Mouse (Mus musculus) left cerebral cortex, adult 18-20 months (tissue): ENCODE measurements around the gene Klb. TPM values are rescaled to one million over a fixed set of nuclear protein-coding genes. Genes with fewer than 3 reads are reported as not detected.
A peak's percentile ranks its signal among the peaks of the same experiment; 100 is the strongest.
"Not testable (repeated sequence)": the region's sequence is repeated elsewhere in the genome, so short reads cannot be mapped to it uniquely, and the experiment has no call there.

ENCODE experiments used
- DNase-seq, 2 experiments: peaks; one replicate each; pipeline ENCODE4 v3.0.0; 2021 to 2022; ENCODE audit warnings: low spot score in 2 of 2, mixed read lengths in 1 of 2
- long read RNA-seq, 2 experiments: library from polyadenylated mRNA; stranded (forward); transcript quantifications; one replicate each; pipeline ENCODE4 v2.0.0; 2021
- total RNA-seq, 2 experiments: library from RNA; stranded (reverse); gene quantifications; 2 replicates each; pipeline ENCODE4 v1.2.3; 2021

Gene Klb
- total RNA-seq, result under 1 TPM; 0.40 to 0.42 TPM
- long read RNA-seq, experiment 1, result 0 reads
- long read RNA-seq, experiment 2, result 0 reads

DNA sequence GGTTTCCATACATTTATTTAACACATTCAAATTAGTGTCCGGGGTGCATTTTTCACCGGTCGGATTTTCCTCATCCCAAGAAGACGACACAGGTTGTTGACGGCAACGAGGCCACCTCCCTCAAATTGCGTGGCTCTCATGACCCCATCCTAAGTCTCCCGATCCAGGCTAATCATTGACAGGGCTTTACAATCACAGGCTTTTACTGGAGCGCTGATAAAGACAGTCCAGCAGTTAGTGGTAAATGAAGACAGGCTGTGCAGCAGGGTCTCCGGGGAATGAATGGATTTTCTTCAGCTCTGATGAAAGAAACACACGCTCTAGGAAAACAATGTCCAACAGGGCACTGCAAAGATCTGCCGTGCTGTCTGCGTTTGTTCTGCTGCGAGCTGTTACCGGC, at the start of gene Klb:
Gene Klb, plus strand, starts transcription at position 147 of the 400 bp plus-strand sequence.
- DNase-seq, result no peak

DNA sequence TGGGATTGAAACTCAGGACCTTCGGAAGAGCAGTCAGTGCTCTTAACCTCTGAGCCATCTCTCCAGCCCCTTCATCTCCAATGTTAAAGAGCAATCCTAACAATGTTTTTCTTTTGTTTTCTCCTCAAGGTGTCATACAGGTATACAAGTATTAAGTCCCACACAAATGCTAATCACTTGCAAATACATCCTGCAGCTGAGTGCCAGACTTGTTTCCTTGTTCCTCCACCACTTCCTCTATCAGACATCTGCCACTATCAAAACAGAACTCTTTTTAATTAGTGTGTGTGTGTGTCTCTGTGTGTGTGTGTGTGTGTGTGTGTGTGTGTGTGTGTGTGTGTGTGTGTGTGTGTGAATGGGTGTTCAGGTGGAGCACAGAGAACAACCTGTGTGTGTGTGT, 48.5 kb upstream of the Klb start:
- not testable (repeated sequence) for DNase-seq

DNA sequence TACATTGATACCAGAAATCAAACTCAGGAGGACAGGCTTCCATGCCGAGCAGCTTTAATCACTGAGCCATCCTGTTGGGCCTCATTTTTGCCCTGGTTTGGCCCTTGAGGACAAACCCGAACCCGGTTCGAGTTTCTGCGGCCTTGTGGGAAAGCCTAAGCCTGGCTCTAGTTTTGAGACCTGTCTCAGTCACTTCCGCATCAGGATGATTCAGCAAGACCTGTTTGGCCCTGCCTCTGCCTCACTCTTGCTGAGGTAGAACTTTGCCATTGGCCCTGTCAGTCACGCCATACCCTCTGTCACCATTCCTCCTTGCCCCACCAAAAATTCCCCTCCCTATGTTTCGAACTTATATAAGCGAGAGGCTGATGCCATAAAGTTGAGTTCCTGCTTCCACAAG, 48.0 kb upstream of the Klb start:
- DNase-seq, result no peak

DNA sequence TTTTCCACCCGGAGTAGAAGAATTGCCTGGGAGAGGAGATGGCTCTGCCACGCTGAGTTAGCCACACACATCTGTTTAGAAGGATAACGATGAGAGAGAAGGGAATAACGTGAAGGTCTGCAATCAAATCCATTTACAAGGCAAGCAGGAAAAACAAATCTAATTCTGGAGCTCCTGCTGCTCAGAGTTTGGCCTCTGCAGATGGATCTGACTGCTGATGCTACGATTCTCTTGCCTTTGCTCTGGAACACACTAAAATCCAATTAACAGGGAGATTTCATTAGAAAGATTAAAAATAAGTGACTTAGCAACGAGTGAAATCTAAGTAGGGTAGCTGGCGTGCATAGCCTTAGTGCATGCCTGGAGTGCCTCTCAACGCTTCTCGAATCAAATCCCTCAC, 42.6 kb upstream of the Klb start:
- DNase-seq, result no peak

DNA sequence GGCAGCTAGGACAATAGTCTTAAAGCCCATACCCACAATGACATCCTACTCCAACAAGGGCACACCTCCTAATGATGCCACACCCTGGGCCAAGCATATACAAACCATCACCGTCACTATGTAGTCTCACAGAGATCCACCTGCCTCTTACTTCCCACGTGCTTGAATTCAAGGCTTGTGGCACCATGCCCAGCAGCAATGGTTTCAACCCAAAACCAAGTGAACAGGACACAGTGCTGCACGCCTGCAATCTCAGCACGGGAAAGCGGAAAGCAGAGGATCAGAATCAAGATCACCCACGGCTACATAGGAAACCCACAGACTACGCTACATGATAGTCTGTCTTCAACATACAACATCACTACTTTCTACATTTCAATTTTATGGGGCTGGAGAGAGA, 39.9 kb upstream of the Klb start:
- no peak for DNase-seq

DNA sequence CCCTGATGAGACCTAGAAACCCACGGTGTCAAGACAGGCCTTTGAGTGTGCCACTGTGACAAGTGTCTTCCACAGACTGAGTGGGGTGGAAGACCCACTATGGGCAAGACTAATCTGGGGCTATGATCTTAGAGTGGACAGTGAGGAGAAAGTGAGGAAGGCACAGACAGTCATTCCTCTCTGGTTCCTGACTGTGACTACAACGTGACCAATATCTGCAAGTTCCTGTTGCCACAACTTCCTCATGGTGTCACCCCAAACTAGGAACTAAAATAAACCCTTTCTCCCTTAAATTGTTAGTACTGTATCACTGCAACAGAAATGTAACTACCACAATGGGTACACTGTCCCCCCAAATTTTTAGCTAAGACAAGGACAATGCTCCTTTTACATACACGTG, 39.2 kb upstream of the Klb start:
- DNase-seq, result no peak

DNA sequence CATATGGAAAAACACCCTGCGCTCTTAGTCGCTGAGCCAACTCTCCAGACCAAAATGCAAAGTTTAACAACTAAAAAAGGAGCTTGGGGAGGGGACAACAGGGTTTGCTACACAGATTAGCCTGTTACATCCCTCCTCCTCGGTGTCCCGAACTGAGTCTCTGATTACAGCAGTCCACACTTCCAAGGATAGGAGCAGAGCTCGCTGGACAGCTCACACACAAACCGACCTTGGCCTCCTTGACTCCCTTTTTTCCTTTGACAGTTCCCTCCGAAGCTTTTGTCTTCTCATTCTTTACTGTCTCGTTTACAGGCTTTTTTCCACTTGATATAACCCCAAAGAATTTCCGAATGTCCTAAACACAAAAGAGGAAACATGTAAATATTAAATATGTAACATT, 28.9 kb upstream of the Klb start:
- DNase-seq, result no peak

DNA sequence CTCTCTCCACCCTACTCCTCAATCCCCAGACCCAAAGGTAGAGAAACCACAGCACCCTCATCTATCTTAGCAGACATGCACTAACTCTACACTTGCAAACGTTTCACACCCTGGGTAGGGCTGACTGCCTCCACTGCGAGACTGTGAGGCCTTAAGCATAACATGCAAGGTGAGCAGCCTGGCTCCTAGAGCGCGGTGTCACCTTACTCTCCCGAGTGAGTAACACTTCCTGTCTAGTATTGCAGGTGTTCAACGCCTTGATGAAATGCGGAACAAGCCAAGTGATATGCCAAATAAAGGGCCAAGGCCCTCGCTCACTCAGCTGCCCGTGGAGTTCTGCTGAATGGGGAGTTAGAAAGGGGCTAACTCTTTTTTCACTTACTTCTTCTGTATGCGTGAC, 25.9 kb upstream of the Klb start:
- no peak for DNase-seq

DNA sequence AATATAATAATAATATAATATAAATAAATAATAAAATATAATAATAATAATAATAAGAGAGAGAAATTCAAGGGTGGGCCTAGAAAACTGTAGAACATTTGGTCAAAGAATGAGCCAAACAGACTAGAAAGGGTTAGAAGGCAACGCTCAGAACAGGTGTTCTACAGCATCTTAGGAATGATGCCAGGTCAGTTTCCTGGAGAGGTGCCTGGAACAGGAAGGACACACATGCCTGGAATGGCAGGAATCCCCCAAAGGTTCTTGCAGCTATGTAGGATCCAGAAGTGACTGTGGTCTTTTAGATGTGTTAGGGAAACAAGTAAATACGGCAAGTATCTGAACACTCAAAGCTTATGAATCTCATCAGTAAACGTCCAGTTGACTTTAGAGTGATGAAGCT, 23.8 kb upstream of the Klb start:
- DNase-seq, result no peak

DNA sequence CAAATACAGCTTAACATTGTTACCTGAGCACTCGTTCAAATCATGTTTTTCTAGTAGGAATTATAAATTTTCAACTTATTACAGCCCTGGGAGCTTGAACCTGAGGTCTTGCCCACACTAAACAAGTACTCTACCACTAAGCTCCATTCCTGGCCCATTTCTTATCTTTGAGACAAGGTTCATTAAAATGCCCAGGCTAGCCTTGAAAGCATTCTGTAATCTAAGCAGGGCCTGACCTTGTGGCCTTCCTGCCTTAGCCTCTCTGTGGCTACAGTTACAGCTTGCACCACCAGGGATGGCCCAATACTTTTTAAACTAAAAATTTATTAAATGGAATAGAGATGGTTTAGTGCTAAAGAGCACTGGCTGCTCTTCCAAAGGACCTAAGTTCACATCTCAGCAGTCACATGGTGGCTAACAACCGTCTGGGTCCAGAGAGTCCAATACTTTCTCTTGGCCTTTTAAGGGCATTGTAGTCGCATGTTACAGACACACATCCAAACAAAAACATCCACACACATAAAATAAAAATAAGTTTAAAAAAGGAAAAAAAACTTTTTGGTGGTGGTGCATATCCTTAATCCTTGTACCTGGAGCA, 23.3 kb upstream of the Klb start:
- no peak for DNase-seq

DNA sequence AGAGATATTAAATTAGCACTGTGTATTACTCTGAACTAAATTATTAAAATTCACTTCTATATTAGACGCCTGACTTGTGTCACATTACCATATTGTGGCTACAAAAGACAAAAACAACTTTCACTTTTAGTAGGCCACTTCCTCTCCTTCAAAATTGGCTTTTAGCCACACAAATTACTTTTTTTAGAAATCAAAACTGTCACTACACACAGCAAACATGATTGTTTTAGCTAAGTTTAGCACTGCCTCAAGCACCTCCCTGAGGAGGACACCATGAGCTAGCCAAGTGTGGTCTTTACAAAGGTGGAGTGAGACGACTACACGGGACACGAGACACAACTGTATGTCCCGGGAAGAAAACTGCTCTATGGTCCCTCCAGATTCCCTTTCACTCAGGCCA, 21.9 kb upstream of the Klb start:
- no peak for DNase-seq

DNA sequence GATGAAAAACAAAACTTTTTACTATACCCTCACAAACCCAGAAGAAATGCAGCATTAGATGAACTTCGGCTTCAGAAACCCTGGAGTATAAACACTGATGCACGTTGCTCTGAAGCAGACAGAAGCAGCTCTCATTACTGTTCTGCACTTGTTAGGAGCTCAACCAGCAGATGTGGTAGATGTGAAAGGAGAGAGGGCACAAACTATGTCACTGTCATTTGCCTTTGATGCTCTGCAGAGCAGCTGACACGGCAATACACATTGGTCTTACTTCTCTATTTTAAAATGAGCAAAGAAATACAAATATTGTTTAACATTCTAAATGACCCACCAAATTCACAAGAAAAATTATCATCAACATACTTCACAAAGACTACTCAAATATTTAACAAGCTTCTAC, 18.1 kb upstream of the Klb start:
- DNase-seq, result no peak

DNA sequence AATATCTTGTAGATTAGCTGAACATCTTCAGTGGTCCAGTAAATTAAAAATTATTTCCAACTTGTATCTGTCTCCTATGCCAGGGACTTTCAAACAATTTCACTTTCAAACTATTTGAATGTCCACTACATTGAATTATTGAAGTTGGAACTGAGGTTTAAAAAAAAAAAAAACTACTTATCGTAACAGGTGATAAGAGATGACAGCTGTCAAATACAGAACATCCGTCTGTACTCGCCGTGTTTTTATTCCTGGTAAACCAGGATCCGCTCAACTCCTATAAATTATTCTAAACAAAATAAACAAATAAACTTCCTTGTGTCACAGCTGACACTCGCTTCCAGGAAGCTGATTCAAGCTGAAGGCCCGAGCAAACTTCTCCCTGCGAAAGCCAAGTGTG, 13.3 kb upstream of the Klb start:
- DNase-seq, result no peak

DNA sequence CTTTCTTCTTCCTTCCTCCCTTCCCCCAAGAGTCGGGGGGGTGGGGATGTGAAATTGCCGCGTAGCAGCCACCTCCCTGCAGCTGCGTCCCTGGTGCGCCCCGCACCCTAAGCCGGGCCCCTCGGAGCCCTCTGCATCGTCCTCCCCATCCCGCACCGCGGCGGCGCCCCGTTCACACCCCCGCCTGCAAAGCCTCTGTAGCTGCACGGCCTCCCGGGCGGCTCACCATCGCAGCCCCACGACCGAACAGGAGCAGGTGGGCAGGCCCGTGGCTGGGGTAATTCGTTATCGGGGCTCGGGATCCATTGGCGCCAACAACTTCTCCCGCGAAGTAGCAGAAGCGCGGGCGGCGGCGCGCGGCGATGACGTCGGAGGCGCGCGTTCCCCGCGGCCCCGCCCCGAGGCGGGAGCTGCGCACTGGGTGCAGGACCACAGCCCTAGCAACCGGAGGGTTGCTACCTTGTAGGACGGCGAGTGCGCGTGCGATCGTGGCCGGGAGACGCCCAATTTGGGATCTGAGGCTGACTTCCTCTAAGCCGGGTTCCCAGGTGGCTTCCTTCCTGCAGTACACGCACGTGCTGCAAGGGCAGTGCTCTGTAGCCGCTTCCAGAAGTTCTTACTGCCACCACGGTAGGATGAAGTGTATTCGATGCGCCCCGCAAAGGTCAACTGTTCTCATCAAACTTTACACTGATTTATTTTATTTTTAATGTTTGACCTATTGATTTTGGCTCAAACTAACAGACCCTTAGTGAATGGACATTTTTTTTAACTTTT, 12.6 kb upstream of the Klb start, which contains the start of gene Rfc1:
Gene Rfc1, minus strand, starts transcription at position 373 of the 777 bp plus-strand sequence.
- DNase-seq, result peak; percentile 81 to 91

DNA sequence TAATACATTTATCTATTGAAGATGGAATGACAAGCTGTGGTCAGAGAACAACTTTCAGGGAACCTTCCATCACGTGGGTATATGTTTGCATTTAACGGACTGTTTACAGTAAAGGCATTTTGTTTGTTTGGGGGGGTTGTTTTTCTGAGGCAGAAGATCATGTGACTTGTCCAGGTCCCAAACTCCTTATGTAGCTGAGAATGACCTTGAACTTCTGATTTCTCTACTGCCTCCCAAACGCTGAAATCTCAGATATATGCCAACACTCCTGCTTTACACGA, 12.1 kb upstream of the Klb start:
- no peak for DNase-seq

DNA sequence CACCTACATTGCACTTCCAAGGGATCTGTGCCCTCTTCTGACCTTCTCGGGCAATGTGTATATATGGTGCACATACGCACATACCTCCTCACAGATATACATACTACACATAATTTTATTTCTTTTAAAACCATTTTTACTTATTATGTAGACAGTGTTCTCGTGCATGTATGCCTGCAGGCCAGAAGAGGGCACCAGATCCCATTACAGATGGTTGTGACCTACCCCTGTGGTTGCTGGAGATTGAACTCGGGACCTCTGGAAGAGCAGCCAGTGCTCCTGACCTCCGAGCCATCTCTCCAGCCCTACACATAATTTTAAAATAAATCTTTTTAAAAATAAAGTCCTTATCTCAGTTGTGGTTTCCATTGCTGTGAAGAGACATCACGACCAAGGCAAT, 9.7 kb upstream of the Klb start:
- DNase-seq, result no peak

DNA sequence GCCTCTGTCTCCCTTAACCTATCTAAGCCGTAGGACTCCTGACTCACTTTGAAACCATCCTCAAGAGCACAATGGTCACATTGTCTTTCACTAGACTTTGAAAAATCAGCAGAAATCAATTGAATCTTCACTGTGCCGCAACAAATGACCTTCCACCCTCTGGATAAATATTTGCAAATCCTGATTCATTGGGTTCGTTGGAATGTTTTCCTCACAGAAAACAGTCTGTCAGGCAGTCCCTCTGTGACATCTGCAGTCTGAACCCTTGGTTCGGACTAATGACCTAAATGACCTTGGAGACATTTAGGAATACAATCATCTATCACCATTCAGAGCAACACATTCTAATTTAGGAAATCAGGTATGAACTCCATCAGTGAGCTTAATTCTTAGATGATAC, 7.9 kb upstream of the Klb start:
- no peak for DNase-seq

DNA sequence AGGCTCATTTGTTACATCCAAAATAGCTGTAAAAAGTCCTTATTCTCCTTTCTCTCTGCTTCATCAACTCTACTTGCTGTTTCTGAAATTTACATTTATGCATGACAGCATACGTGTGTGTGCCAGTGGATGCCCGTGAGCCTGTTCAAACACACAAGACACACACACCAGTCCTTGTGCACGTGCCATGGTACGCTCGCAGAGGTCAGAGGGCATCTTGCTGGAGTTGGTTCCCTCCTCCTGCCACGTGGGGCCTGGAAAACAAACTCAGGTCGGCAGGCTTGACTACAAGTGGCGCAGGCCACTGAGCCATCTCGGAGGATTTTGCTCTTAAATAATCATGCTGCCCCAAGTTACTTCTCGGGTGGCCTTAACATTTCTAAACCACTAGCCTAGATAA, 2.4 kb downstream of the Klb start:
- DNase-seq, result no peak

DNA sequence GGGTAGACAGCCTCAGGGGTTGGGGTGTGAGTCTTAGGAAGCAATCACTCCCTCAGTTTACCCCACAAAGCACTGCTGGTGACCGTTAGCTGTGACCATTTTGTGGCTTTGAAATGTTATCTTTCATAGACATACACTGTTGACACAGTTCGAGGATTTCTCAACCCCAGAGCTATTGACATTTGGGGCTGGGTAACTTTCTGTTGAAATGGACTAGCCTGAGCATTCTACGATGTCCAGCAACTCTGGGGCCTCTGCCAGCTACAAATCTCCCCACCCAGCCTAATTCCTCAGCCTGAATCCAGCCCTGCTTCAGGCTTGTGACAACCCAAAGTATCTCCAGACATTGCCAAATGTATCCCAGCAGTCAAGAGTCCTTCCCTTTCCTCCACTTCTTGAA, 6.0 kb downstream of the Klb start:
- no peak for DNase-seq

DNA sequence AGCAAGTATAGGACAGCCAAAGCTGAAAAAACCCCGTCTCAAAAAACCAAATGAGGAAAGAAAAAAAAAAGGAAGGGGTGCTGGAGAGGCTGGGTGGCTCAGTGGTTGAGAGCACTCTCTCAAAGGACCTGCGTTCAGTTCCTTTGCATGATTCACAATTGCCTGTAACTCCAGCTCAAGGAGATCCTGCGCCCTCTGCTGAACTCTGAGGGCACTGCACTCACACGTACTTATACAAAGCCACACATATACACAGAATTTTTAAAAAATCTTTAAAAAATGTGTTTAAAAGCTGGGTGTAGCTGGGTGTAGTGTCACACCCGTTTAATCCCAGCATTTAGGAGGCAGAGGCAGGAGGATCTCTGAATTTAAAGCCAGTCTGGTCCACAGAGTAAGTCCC, 6.9 kb downstream of the Klb start:
- no peak for DNase-seq

DNA sequence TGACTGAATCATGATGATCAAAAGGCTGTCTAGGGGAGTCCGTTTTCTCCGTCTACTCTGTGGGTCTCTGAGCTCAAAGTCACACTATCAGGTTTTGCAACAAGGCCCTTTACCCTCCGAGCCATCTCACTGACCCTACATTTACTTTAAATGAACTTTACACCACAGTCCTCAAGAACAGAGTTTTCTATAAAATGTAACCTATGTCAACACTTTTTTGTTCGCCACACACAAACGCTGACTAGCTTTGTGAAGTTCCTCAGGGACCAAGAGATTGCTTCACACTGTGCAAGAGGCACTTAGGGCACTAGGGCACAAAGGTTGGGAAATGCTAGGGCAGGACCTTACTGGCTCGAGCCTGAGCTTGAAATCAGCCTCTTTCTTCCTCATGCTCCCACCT, 8.7 kb downstream of the Klb start:
- DNase-seq, result no peak

DNA sequence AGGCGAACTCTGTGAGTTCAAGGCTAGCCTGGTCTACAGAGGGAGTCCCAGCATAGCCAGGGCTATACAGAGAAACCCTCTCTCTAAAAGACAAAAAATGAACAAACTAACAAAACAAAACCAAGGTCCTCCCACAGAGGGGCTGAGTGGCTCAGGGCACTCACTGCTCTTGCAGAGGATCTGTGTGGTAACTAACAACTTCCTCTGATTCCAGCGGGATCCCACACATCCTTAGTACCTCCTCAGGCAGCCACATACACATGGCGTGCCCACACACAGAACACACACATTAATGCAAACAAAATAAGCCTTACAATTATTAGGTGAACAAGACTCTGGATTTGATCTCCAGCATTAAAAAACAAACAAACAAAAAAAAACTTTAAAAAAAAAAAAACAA, 9.7 kb downstream of the Klb start:
- no peak for DNase-seq

DNA sequence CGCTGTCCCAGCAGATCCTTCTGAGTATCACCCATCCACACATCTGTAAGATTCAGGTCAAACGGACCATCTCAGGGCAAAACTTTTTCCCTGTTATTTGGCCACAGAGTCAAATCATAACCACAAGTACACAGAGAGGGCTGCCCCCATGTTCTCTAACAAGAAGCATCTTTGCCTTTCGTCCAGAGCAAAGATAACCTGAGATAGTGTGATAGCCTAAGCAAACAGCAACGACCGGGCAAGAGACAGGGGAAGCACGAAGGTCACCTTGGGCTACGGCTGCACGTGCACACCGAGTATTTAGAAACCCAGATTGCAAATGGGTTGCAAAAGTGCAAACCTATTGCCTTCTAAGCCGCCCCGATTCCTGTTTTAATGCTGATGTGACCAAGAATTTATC, 19.7 kb downstream of the Klb start:
- DNase-seq, result no peak
